Mouse (Mus musculus) embryonic facial prominence, embryonic 12.5 days (tissue): Measurements from ENCODE around the gene Majin. TPM values are rescaled to one million over a fixed set of nuclear protein-coding genes. Genes with fewer than 3 reads are reported as not detected.

ENCODE experiments used
- microRNA counts: library from miRNA; unstranded; fragments of <30 nt; microRNA quantifications from one replicate; lab custom pipeline; 2017
- microRNA-seq: library from miRNA; unstranded; fragments of <30 nt; microRNA quantifications from one replicate; pipeline ENCODE4, GENCODE M21; 2017
- polyA plus RNA-seq: library from polyadenylated mRNA; unstranded; fragments of >200 nt; fragmentation: Nextera tagmentation; extraction: Ambion mirVana; gene quantifications from 2 replicates; pipeline ENCODE4 v1.2.1, GENCODE M21; 2016

Majin gene
- polyA plus RNA-seq, 1 experiment from 2014 or later = not detected

MicroRNAs encoded within 50 kb of the gene (microRNA counts, 519-probe panel; counts per million panel counts)
- microRNA mmu-miR-192 (lab: Ali Mortazavi, UCI) = 460 counts per million, percentile 65 among the panel's probes with 10 or more counts

Small RNA genes within 50 kb of the gene (microRNA-seq; reads per million reads assigned to microRNA genes)
- 82.6 reads per million, percentile 49 among the genes with 10 or more reads in this experiment for gene Mir192
- gene Mir194-2 = 72.0 reads per million, percentile 47 among the genes with 10 or more reads in this experiment

Other genes with a start within 250 kb of the Majin start
- gene Pola2, start 220.2 kb upstream of the Majin start, polyA plus RNA-seq = 80.5 and 82.9 TPM in 2 replicates
- gene Slc22a20, start 198.2 kb upstream of the Majin start, polyA plus RNA-seq = not detected in 2 replicates
- 7.0 and 7.7 TPM in 2 replicates for gene Capn1, start 168.5 kb upstream of the Majin start, polyA plus RNA-seq
- 26.4 and 29.8 TPM in 2 replicates for gene Syvn1, start 137.8 kb upstream of the Majin start, polyA plus RNA-seq
- 79.3 and 79.4 TPM in 2 replicates for gene Mrpl49, start 126.6 kb upstream of the Majin start, polyA plus RNA-seq
- 703 and 704 TPM in 2 replicates for gene Fau, start 126.5 kb upstream of the Majin start, polyA plus RNA-seq
- 38.1 and 39.3 TPM in 2 replicates for gene Znhit2, start 123.2 kb upstream of the Majin start, polyA plus RNA-seq
- 31.9 and 33.2 TPM in 2 replicates for gene Tm7sf2, start 116.0 kb upstream of the Majin start, polyA plus RNA-seq
- gene Vps51, start 107.2 kb upstream of the Majin start, polyA plus RNA-seq = 76.0 and 78.4 TPM in 2 replicates
- gene Tmem262, start 104.4 kb upstream of the Majin start, polyA plus RNA-seq = not detected in 2 replicates
- gene Gm28374, start 102.1 kb upstream of the Majin start, polyA plus RNA-seq = 1.2 and 2.0 TPM in 2 replicates
- 75.5 and 80.8 TPM in 2 replicates for gene Zfpl1, start 99.4 kb upstream of the Majin start, polyA plus RNA-seq
- 40.6 TPM in 2 replicates for gene Cdca5, start 99.4 kb upstream of the Majin start, polyA plus RNA-seq
- 0.43 and 0.50 TPM in 2 replicates for gene AC131692.1, start 90.0 kb upstream of the Majin start, polyA plus RNA-seq
- gene Naaladl1, start 78.6 kb upstream of the Majin start, polyA plus RNA-seq = 0.55 and 0.64 TPM in 2 replicates
- 55.6 and 58.8 TPM in 2 replicates for gene Sac3d1, start 65.7 kb upstream of the Majin start, polyA plus RNA-seq
- 33.6 and 35.8 TPM in 2 replicates for gene Snx15, start 56.1 kb upstream of the Majin start, polyA plus RNA-seq
- not detected in 2 replicates for gene Batf2, start 43.4 kb upstream of the Majin start, polyA plus RNA-seq
- gene Arl2, start 42.8 kb upstream of the Majin start, polyA plus RNA-seq = 100 and 102 TPM in 2 replicates
- gene Gpha2, start 42.0 kb downstream of the Majin start, polyA plus RNA-seq = 2.3 and 3.1 TPM in 2 replicates
- gene Ppp2r5b, start 51.5 kb downstream of the Majin start, polyA plus RNA-seq = 34.5 and 40.1 TPM in 2 replicates
- gene Atg2a, start 57.3 kb downstream of the Majin start, polyA plus RNA-seq = 11.7 and 12.0 TPM in 2 replicates
- 76.6 and 77.6 TPM in 2 replicates for gene Ehd1, start 92.3 kb downstream of the Majin start, polyA plus RNA-seq
- gene Cdc42bpg, start 122.1 kb downstream of the Majin start, polyA plus RNA-seq = 0.65 and 0.95 TPM in 2 replicates
- gene Men1, start 150.6 kb downstream of the Majin start, polyA plus RNA-seq = 107 and 111 TPM in 2 replicates
- 15.6 and 16.8 TPM in 2 replicates for gene Map4k2, start 156.7 kb downstream of the Majin start, polyA plus RNA-seq
- gene Sf1, start 179.3 kb downstream of the Majin start, polyA plus RNA-seq = 158 and 159 TPM in 2 replicates
- 3.5 and 6.0 TPM in 2 replicates for gene Pygm, start 200.0 kb downstream of the Majin start, polyA plus RNA-seq
- 24.5 and 30.9 TPM in 2 replicates for gene Rasgrp2, start 215.0 kb downstream of the Majin start, polyA plus RNA-seq
- 2.8 and 4.9 TPM in 2 replicates for gene Nrxn2, start 234.3 kb downstream of the Majin start, polyA plus RNA-seq